Mouse (Mus musculus): ENCODE results near the gene Gm28374. TPM values are rescaled to one million over a fixed set of nuclear protein-coding genes. Genes with fewer than 3 reads are reported as not detected.
A peak's percentile ranks its signal among the peaks of the same experiment; 100 is the strongest.

Gm28374 gene
- total RNA-seq, 2 experiments from 2014 or later, result not detected

DNA sequence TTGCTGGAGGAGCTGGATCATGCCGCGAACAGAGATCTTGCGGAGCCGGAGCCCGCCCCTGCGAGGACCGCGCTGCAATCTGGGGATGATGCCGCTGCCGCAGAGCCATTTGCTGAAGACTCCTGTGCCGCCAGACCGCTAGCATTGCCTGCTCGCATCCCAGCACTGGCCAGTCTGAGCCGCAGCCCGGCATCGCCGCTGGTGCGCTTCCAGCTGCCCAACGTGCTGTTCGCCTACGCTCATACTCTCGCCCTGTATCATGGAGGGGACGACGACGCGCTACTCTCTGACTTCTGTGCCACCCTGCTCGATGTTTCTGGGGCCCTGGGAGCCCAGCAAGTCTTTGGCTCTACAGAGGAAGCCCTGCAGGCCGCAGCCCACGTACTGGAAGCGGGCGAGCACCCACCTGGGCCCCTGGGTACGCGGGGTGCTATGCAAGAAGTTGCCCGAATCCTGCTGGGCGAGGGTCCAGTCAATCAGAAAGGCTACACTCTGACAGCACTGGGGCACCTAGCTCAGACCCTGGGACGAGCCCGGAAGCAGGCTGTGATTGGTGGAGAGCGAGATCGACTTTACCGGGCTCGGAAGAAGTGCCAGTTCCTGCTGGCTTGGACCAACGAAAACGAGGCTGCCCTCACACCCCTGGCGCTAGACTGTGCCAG, 20.3 kb downstream of the Gm28374 start:
- intact Hi-C loops (cut with DNase I), result loop anchor here (2.0 kb wide), 1 partner anchor 15 kb away; the partner anchor contains the start of gene Vps51
- H3K27ac ChIP-seq, result peak overlapping the region; percentile 90
- peak; percentile 54 for DNase-seq
- TF ChIP-seq CTCF (IDR thresholded peaks at IDR 0.05), result no peak
- H3K4me3 ChIP-seq, result peak overlapping the region; percentile 99

DNA sequence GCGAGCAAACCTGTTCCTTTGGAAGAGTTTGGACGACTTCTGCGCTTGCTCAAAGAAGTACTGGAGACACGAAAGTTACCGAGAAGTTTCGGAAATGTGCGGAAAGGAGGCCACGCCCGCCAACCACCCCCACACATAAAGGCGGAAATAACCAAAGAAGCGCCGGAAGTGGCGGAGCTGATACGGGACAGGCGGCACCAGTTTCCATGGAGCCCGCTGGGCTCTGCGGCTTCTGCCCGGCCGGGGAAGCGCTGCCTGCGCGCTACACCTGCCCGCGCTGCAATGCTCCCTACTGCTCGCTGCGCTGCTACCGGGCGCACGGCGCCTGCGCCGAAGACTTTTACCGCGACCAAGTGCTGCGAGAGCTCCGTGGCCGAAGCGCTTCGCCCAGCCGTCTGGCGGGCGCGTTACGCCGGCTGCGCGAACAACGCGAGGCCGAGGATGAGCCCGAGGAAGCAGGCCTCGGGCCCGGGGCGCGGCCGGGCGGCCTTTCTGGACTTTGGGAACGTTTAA, 21.0 kb downstream of the Gm28374 start, which contains the start of gene Znhit2:
TSS of gene Znhit2 (plus strand) at position 172 of the 513 bp plus-strand sequence.
- intact Hi-C loops (cut with DNase I), result loop anchor here (2.0 kb wide), 1 partner anchor 16 kb away; the partner anchor contains the start of gene Vps51
- Histone ChIP-seq H3K27ac (peak within 1 kb of the TSS; percentile 90), H3K4me3 (peak within 1 kb of the TSS; percentile 99)
- peak; percentile 95 for DNase-seq
- no peak for TF ChIP-seq CTCF (IDR thresholded peaks at IDR 0.05)

DNA sequence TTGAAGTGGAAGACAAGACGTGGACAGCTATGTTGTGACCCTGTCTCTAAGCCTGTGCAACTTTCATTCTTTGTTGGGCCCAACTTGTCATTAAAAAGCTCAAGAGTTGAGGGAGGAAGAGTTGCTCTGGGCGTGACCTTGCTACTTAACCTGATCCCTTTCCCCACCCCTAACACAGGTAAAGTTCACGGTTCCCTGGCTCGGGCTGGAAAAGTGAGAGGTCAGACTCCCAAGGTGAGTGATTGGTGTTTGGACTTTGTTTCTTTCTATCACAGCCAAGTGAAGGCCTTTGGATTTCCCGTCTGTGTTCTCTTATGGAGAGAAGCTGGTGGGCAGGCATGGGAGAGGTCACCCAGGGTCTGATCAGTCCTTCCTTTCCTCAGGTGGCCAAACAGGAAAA, 23.1 kb downstream of the Gm28374 start:
- Histone ChIP-seq H3K27ac (peak overlapping the region; percentile 98; the same call in 1 of the 2 replicates), H3K4me3 (peak overlapping the region; percentile 74)
- DNase-seq, result no peak
- TF ChIP-seq CTCF (IDR thresholded peaks at IDR 0.05), result no peak
- intact Hi-C loops (cut with DNase I), result no loop called here

DNA sequence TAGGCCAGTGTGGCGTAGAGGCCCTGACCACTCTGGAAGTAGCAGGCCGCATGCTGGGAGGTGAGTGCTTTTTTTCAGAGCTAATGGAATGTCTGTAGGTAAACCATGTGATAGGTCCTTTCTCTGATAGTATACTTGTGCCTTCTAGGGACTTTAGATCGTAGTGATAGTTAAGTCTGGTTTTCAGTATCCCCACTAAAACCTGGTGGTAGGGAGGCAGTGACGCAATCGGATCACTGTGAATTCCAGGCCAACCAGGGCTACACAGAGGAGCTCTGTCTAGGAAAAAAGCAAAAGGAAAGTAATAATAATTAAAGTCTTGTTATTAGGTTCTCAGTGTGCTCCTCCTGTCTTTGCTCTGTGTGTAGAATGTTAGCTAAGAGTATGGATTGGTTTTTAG, 23.5 kb downstream of the Gm28374 start:
- no peak for DNase-seq
- intact Hi-C loops (cut with DNase I), result no loop called here
- peak overlapping the region; percentile 74 for H3K4me3 ChIP-seq
- no peak for TF ChIP-seq CTCF (IDR thresholded peaks at IDR 0.05)
- peak overlapping the region; percentile 98 for H3K27ac ChIP-seq

DNA sequence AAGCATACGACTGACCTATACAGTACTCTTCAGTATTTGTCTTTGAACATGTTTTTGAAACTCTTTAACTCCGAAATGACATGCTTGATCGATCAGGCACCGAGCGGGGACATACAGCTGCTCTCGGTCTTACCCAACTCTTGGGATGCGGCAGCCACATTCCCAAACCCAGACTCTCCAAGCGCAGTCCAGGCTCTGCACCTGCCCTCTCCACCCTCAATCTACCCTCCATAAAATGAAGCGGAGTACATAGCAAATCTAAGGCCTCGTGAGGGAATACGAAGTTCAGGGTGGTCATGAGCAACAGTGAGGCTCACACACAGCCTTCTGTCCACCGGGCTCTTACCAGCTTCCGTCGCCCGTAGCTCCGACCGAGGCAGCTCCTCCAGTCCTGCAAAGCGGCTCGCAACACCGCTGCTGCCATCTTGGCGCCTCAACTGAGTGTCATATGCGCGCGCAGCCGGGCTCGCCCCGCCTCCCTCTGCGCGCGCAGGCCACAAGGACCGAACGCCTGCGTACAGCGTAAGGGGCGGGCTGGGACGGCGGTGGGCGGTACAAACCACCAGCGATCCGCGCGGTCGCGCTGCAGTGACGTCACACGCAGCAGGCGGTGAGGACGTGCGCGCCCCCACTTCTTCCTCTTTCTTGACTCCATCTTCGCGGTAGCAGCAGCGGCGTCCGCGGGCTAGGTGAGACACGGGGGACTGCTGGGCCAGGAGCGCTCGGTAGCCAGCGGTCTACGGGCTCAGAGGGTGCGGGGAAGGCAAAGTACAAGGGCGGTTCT, 24.6 kb downstream of the Gm28374 start, which contains the start of the genes Mrpl49 and Fau:
TSS of gene Mrpl49 (minus strand) at position 473 of the 784 bp plus-strand sequence.
TSS of gene Fau (plus strand) at position 532 of the 784 bp plus-strand sequence.
- peak within 1 kb of the TSS; percentile 74 for H3K4me3 ChIP-seq
- TF ChIP-seq CTCF (IDR thresholded peaks at IDR 0.05), result no peak
- intact Hi-C loops (cut with DNase I), result loop anchor here (1.0 kb wide), 1 partner anchor 27 kb away; the partner anchor contains the start of genes Cdca5 and Zfpl1
- H3K27ac ChIP-seq, result peak within 1 kb of the TSS; percentile 98
- DNase-seq, result peak; percentile 99

DNA sequence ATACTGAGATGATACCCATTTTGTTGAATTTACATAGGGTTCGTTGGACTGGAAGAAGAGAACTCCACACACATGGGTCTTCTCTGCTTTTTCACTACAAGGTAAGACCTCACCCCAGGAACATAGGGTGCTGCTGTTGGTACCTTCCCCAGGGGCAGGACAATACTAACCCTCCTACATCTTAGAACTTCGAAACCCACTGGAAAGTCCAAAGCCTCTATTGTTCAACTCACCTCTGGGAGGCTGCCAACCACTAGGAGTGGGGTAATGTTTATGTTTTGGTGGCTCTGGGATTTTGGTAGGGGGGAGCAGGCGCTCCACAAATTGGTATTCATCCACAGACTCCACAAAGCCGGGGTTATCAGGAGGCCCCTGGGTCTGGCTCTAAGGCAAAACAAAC, 25.4 kb downstream of the Gm28374 start:
- no peak for TF ChIP-seq CTCF (IDR thresholded peaks at IDR 0.05)
- Histone ChIP-seq H3K27ac (no peak overlapping the region), H3K4me3 (peak overlapping the region; percentile 74)
- intact Hi-C loops (cut with DNase I), result loop anchor here (1.0 kb wide), 1 partner anchor 28 kb away; the partner anchor contains the start of genes Cdca5 and Zfpl1
- DNase-seq, result no peak

DNA sequence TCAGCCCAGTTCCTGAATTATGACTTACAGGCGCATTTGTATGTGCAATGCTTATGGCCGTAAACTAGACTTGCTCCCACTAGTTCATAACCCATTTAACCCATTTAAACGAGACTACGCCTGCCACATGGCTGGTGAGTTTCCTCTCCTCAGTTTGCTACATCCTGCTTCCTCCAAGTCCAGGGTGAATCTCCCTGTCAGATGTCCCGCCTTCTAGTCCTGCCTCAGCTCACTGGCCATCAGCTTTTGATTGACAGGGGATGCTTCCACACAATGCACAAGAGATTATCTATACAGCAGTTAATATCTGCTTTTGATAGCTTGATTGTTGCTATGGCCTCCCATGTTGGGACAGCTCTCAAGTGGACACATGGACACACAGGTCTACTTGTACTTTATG, 27.8 kb downstream of the Gm28374 start:
- TF ChIP-seq CTCF (IDR thresholded peaks at IDR 0.05), result no peak
- H3K4me3 ChIP-seq, result no peak overlapping the region
- no peak overlapping the region for H3K27ac ChIP-seq
- intact Hi-C loops (cut with DNase I), result no loop called here
- no peak for DNase-seq

DNA sequence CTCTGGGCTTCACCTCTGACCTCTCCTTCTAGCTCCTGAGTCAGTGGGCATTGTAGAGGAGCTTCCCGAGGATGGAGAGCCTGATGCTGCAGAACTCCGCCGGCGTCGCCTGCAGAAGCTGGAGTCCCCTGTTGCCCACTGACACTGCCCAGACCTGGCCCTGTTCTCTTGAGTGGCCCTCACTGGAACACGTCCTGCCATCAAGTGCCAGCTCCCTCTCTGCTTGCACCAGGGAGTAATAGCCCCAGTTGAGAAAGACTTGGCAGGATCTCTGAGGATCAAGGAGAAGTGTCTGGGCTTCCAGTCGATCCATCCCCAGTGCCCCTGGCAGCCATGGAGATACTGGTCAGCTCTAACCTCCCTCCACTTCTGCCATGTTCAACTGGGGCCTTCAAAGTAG, 29.5 kb downstream of the Gm28374 start:
- peak; percentile 40 for DNase-seq
- Histone ChIP-seq H3K27ac (no peak overlapping the region), H3K4me3 (no peak overlapping the region)
- intact Hi-C loops (cut with DNase I), result no loop called here
- no peak for TF ChIP-seq CTCF (IDR thresholded peaks at IDR 0.05)

DNA sequence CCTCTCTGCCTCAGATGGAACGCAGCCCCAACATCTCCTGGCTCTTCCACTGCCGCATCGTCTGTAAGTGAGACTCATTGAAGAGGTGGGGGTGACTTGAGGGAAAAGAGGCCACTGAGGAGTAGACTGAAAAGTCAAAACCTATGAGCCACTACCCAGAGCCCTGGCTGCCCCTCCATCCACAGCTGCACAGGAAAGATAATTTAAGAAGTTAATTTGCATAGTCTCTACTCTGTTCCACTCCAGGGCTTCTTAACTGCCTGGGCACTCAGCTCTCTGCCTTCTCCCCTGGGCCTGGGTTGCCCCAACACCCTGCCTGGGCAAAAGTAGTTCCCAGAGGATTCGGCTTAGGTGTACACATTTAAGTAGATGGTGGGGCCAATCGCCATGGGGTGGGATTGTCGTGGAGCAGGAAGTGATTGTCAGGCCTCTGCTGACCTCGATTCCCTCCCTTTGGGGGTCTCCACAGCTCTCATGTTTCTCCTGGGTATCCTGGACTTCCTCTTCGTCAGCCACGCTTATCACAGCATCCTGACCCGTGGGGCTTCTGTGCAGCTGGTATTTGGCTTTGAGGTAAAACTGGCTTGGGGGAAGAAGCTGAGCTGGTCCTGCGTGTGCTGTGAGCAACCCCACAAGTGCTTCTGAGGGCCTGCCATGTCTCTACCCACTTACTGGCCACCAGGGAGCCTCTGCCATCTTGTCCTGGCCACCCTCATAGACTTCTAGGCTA, 33.2 kb downstream of the Gm28374 start:
- no peak for TF ChIP-seq CTCF (IDR thresholded peaks at IDR 0.05)
- Histone ChIP-seq H3K4me3 (no peak overlapping the region), H3K27ac (no peak overlapping the region)
- intact Hi-C loops (cut with DNase I), result loop anchor here (5.0 kb wide), 2 partner anchors 68 to 127 kb away; partner anchors contain the start of genes Cdc42ep2 and Sac3d1
- DNase-seq, result no peak

DNA sequence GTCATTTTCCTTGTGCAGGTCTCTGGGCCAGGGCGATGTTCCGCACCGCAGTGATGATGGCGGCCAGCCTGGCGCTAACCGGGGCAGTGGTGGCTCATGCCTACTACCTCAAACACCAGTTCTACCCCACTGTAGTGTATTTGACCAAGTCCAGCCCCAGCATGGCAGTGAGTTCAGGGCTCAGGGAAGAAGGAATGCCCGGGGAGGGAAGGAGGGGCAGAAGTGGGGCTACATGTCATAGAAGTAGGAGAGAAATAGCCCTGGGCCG, 34.2 kb downstream of the Gm28374 start:
- H3K27ac ChIP-seq, result peak overlapping the region; percentile 97
- intact Hi-C loops (cut with DNase I), result loop anchor here (5.0 kb wide), 2 partner anchors 69 to 126 kb away; partner anchors contain the start of genes Cdc42ep2 and Sac3d1
- TF ChIP-seq CTCF (IDR thresholded peaks at IDR 0.05), result no peak
- peak overlapping the region; percentile 97 for H3K4me3 ChIP-seq
- DNase-seq, result no peak

DNA sequence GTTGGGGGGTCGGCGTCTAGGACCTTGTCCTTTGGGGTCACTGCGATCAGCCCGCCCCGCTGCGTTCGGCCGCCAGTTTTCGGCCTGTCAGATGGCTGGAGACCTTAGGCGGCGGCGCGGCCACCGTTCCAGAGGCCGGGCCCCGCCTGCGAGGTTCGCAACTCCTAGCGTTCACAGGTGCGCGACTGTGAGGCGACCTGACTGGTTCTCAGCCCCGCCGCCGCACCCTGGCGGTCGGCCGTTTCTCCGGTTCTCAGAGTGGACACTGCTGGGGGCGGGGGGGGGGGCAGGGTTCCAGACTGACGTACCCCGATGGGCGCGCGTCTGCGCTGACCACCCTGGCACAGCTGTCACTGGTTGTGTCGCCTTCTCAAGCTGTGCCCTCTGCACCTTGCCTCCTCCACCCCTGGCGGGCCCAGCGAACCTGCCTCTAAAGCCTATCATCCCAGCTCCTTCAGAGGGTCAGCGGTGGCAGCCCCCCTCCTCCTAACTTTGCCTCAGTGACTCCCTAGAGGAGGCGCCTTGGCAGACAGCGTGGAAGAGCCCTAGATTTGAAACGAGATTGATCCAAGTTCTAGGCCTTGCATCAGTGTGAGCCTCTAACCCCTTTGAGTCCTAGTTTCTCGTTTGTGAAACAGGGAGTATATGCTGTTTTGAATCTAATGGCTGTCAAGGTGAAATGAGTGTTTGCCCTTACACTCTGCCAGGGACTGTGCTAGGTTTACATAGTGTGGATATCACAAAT, 34.7 kb downstream of the Gm28374 start:
- Histone ChIP-seq H3K27ac (peak overlapping the region; percentile 97), H3K4me3 (peak overlapping the region; percentile 97)
- intact Hi-C loops (cut with DNase I), result loop anchor here (5.0 kb wide), 2 partner anchors 70 to 125 kb away; partner anchors contain the start of genes Cdc42ep2 and Sac3d1
- TF ChIP-seq CTCF (IDR thresholded peaks at IDR 0.05), result no peak
- no peak for DNase-seq
